In genomic region chr11:109109056-109109455, GRCm38 (mm10) we compare ENCODE assay signal across 31 mouse cellular contexts. TPM values are rescaled to one million over a fixed set of nuclear protein-coding genes. Genes with fewer than 3 reads are reported as not detected.
A peak's percentile ranks its signal among the peaks of the same experiment; 100 is the strongest.
DNase-seq lines count a peak whose midpoint lies in the region; ATAC-seq and TF ChIP-seq lines count a peak whose summit lies in the region.
"Had no signal": no experiment of that assay in that cellular context is flagged by ENCODE, and none has a peak within 500 bp of the region (broad histone marks: within the 10 kb centered on the region; RNA-seq: fewer than 3 reads in every experiment).

No protein-coding gene starts in this region.

- H3K4me1 ChIP-seq in hindbrain, embryonic 12.5 days = peaks cover 43% of the 10 kb centered on the region
- H3K4me1 ChIP-seq in hindbrain, postnatal 0 days (ENCODE audit: insufficient read depth, low read length) = no peaks in the 10 kb centered on the region
- peaks cover 52% of the 10 kb centered on the region for H3K4me1 ChIP-seq in neural tube, embryonic 13.5 days (replicated peaks)
- H3K4me1 ChIP-seq in neural tube, embryonic 15.5 days = peaks cover 18% of the 10 kb centered on the region
- peaks cover 42% of the 10 kb centered on the region for H3K4me1 ChIP-seq in hindbrain, embryonic 13.5 days (replicated peaks)

- peak overlapping the region; percentile 70; the same call in 1 of the 2 replicates for H3K27ac ChIP-seq in hindbrain, embryonic 12.5 days
- H3K27ac ChIP-seq in hindbrain, postnatal 0 days = no peak overlapping the region
- peak overlapping the region; percentile 90; the same call in 1 of the 2 replicates for H3K27ac ChIP-seq in neural tube, embryonic 13.5 days (replicated peaks)
- H3K27ac ChIP-seq in neural tube, embryonic 15.5 days (replicated peaks) = no peak overlapping the region
- H3K27ac ChIP-seq in hindbrain, embryonic 13.5 days = 0 out of 2 replicates have a peak overlapping the region, but pooled peaks have one; percentile 24
- H3K27ac ChIP-seq: gastrocnemius, adult 2 months; heart, embryonic 15.5 days; hindbrain, embryonic 15.5 days had no signal

- no peak overlapping the region for H3K4me3 ChIP-seq in hindbrain, embryonic 12.5 days
- no peak overlapping the region for H3K4me3 ChIP-seq in hindbrain, postnatal 0 days (ENCODE audit: low read length)
- no peak overlapping the region for H3K4me3 ChIP-seq in neural tube, embryonic 13.5 days
- H3K4me3 ChIP-seq in neural tube, embryonic 15.5 days (replicated peaks) = no peak overlapping the region
- no peak overlapping the region for H3K4me3 ChIP-seq in hindbrain, embryonic 13.5 days
- H3K4me3 ChIP-seq: gastrocnemius, adult 2 months; heart, embryonic 12.5 days; heart, embryonic 15.5 days; hindbrain, embryonic 15.5 days had no signal

- no peak overlapping the region for H3K9ac ChIP-seq in hindbrain, embryonic 12.5 days
- H3K9ac ChIP-seq in hindbrain, postnatal 0 days (replicated peaks; ENCODE audit: low read length) = no peak overlapping the region
- H3K9ac ChIP-seq in neural tube, embryonic 13.5 days = 0 out of 2 replicates have a peak overlapping the region, but pooled peaks have one; percentile 22
- H3K9ac ChIP-seq in neural tube, embryonic 15.5 days (replicated peaks) = no peak overlapping the region
- no peak overlapping the region for H3K9ac ChIP-seq in hindbrain, embryonic 13.5 days
- H3K9ac ChIP-seq: forebrain, postnatal 0 days; heart, embryonic 12.5 days; heart, embryonic 15.5 days; hindbrain, embryonic 15.5 days had no signal

- no peak for DNase-seq in hindbrain, postnatal 0 days (ENCODE audit: low spot score)
- no peak for DNase-seq in gastrocnemius, adult 8-10 months (ENCODE audit: low spot score in 2 of 2)
- DNase-seq: adrenal gland, postnatal 10 days; adrenal gland, postnatal 36 days; cerebellum, adult 18-20 months; cerebellum, adult 9-10 months; cerebellum, postnatal 14 days; forebrain, postnatal 0 days; gastrocnemius, adult 2 months; gastrocnemius, postnatal 25 days; heart, adult 18-20 months; heart, postnatal 10 days; heart, postnatal 36 days had no signal

- H3K27me3 ChIP-seq in hindbrain, embryonic 12.5 days = no peaks in the 10 kb centered on the region
- H3K27me3 ChIP-seq in hindbrain, postnatal 0 days (ENCODE audit: insufficient read depth, low read length) = no peaks in the 10 kb centered on the region
- H3K27me3 ChIP-seq in neural tube, embryonic 13.5 days = no peaks in the 10 kb centered on the region
- no peaks in the 10 kb centered on the region for H3K27me3 ChIP-seq in neural tube, embryonic 15.5 days (replicated peaks)
- H3K27me3 ChIP-seq in hindbrain, embryonic 13.5 days = no peaks in the 10 kb centered on the region
- H3K27me3 ChIP-seq: hindbrain, embryonic 15.5 days had no signal

- no peaks in the 10 kb centered on the region for H3K9me3 ChIP-seq in hindbrain, embryonic 12.5 days (replicated peaks)
- no peaks in the 10 kb centered on the region for H3K9me3 ChIP-seq in hindbrain, postnatal 0 days (ENCODE audit: low read length)
- no peaks in the 10 kb centered on the region for H3K9me3 ChIP-seq in neural tube, embryonic 13.5 days
- H3K9me3 ChIP-seq in neural tube, embryonic 15.5 days (replicated peaks) = no peaks in the 10 kb centered on the region
- no peaks in the 10 kb centered on the region for H3K9me3 ChIP-seq in hindbrain, embryonic 13.5 days
- H3K9me3 ChIP-seq: heart, embryonic 15.5 days; hindbrain, embryonic 15.5 days had no signal

- ATAC-seq in hindbrain, embryonic 12.5 days (ENCODE audit: low FRiP score) = no peak
- no peak for ATAC-seq in hindbrain, postnatal 0 days
- ATAC-seq in neural tube, embryonic 13.5 days (ENCODE audit: low read depth) = no peak
- no peak for ATAC-seq in neural tube, embryonic 15.5 days (ENCODE audit: low FRiP score)
- no peak for ATAC-seq in hindbrain, embryonic 13.5 days (ENCODE audit: low FRiP score)
- ATAC-seq: activated CD4-positive, CD25-positive, alpha-beta regulatory T cell, adult 4 months; CD4-positive, CD25-positive, alpha-beta regulatory T cell, adult 4 months; forebrain, embryonic 14.5 days; forebrain, postnatal 0 days; inflammation-experienced regulatory T-cells, adult 6 months; intestine, embryonic 16.5 days had no signal

- no peak overlapping the region for H3K4me2 ChIP-seq in hindbrain, embryonic 12.5 days (replicated peaks)
- no peak overlapping the region for H3K4me2 ChIP-seq in hindbrain, postnatal 0 days (ENCODE audit: low read depth, low read length)
- no peak overlapping the region for H3K4me2 ChIP-seq in neural tube, embryonic 13.5 days
- H3K4me2 ChIP-seq in neural tube, embryonic 15.5 days = no peak overlapping the region
- H3K4me2 ChIP-seq in hindbrain, embryonic 13.5 days = no peak overlapping the region
- H3K4me2 ChIP-seq: heart, embryonic 12.5 days; heart, embryonic 15.5 days; hindbrain, embryonic 15.5 days had no signal

- no peaks in the 10 kb centered on the region for H3K36me3 ChIP-seq in hindbrain, embryonic 12.5 days
- H3K36me3 ChIP-seq in hindbrain, postnatal 0 days (ENCODE audit: insufficient read depth, low read length) = no peaks in the 10 kb centered on the region
- H3K36me3 ChIP-seq in neural tube, embryonic 13.5 days = no peaks in the 10 kb centered on the region
- H3K36me3 ChIP-seq in neural tube, embryonic 15.5 days = no peaks in the 10 kb centered on the region
- H3K36me3 ChIP-seq in hindbrain, embryonic 13.5 days = no peaks in the 10 kb centered on the region
- H3K36me3 ChIP-seq: heart, embryonic 12.5 days; heart, embryonic 15.5 days; hindbrain, embryonic 15.5 days had no signal

- TF ChIP-seq CTCF in hindbrain, postnatal 0 days (IDR thresholded peaks at IDR 0.05; ENCODE audit: low read depth) = no peak

RNA-seq across cellular contexts. Expression of gene E030025P04Rik, which starts 35.1 kb away (rescaled TPM):
- polyA plus RNA-seq in hindbrain, embryonic 12.5 days (2016; fragmentation: Nextera tagmentation; extraction: Ambion mirVana) = not detected in 2 replicates
- total RNA-seq in hindbrain, postnatal 0 days (2014; rRNA removed) = not detected in 2 replicates
- polyA plus RNA-seq in hindbrain, postnatal 0 days (2015; fragmentation: Nextera tagmentation; extraction: Ambion mirVana) = not detected in 2 replicates
- polyA plus RNA-seq in neural tube, embryonic 13.5 days (2015; fragmentation: Nextera tagmentation; extraction: Ambion mirVana) = not detected in 2 replicates
- polyA plus RNA-seq in neural tube, embryonic 15.5 days (2015; fragmentation: Nextera tagmentation; extraction: Ambion mirVana) = not detected in 2 replicates
- polyA plus RNA-seq in hindbrain, embryonic 13.5 days (2015; fragmentation: Nextera tagmentation; extraction: Ambion mirVana) = not detected in 2 replicates
- total RNA-seq in gastrocnemius, adult 8-10 months (2022) = not detected
- total RNA-seq: adrenal gland, postnatal 10 days; adrenal gland, postnatal 36 days; forebrain, postnatal 0 days; gastrocnemius, adult 2 months; gastrocnemius, postnatal 25 days; heart, adult 18-20 months; heart, postnatal 10 days; heart, postnatal 36 days had no signal
- polyA plus RNA-seq: activated CD4-positive, CD25-positive, alpha-beta regulatory T cell, adult 4 months; C2C12; CD4-positive, CD25-positive, alpha-beta regulatory T cell, adult 4 months; embryonic facial prominence, embryonic 11.5 days; embryonic facial prominence, embryonic 14.5 days; forebrain, embryonic 11.5 days; forebrain, embryonic 14.5 days; forebrain, postnatal 0 days; frontal cortex, adult 2 months; gonadal fat pad, adult 2 months; heart, embryonic 12.5 days; heart, embryonic 15.5 days; hindbrain, embryonic 15.5 days; inflammation-experienced regulatory T-cells, adult 6 months; intestine, embryonic 16.5 days had no signal

Comparison
In these comparisons a context has a peak if more than half of its experiments do, and no peak if none do; other contexts are left out.
1. H3K27ac ChIP-seq: peak in hindbrain, embryonic 12.5 days (single experiment), neural tube, embryonic 13.5 days (single experiment) and hindbrain, embryonic 13.5 days (single experiment); none in hindbrain, postnatal 0 days (single experiment) and neural tube, embryonic 15.5 days (single experiment).